Mouse (Mus musculus) hindbrain, embryonic 12.5 days (tissue): ENCODE measurements at regions not wholly inside any gene's neighbourhood (a gene's known extent, or its start where the extent isn't known, plus 50 kb on each side); places are given as distances from the start of the nearest gene placed in this dataset.

Experiments used
- ATAC-seq: fragments of 200-750 bp; cut with Nextera tagmentation; 2 replicates; pipeline ENCODE4 v1.8.0; 2017; ENCODE audit warnings: moderate TSS enrichment; ENCODE audit not compliant: low FRiP score
- H3K27ac ChIP-seq: fragments of 300-500 bp; sonication (generic); 2 replicates; pipeline ENCODE4 v1.5.1; 2016; ENCODE audit warnings: mild to moderate bottlenecking
- H3K27me3 ChIP-seq: fragments of 300-500 bp; sonication (generic); 2 replicates; pipeline ENCODE4 v1.6.1; 2016; ENCODE audit warnings: mild to moderate bottlenecking
- H3K36me3 ChIP-seq: fragments of 300-500 bp; sonication (generic); 2 replicates; pipeline ENCODE4 v1.6.1; 2016; ENCODE audit warnings: mild to moderate bottlenecking
- H3K4me1 ChIP-seq: fragments of 300-500 bp; sonication (generic); 2 replicates; pipeline ENCODE4 v1.6.1; 2016
- H3K4me2 ChIP-seq: fragments of 300-500 bp; sonication (generic); replicated peaks from 2 replicates; pipeline ENCODE4 v1.6.1; 2016; ENCODE audit warnings: mild to moderate bottlenecking
- H3K4me3 ChIP-seq: fragments of 300-500 bp; sonication (generic); 2 replicates; pipeline ENCODE4 v1.5.1; 2016; ENCODE audit warnings: mild to moderate bottlenecking
- H3K9ac ChIP-seq: fragments of 300-500 bp; sonication (generic); 2 replicates; pipeline ENCODE4 v1.6.1; 2016; ENCODE audit warnings: mild to moderate bottlenecking, moderate library complexity
- H3K9me3 ChIP-seq: fragments of 300-500 bp; sonication (generic); replicated peaks from 2 replicates; pipeline ENCODE4 v1.6.1; 2016; ENCODE audit warnings: mild to moderate bottlenecking
- WGBS: fragments of 180-500 bp; shearing (Covaris S2); methylation state at CpG from one replicate; pipeline ENCODE4 v1.1.7; 2016; 5-methylcytosine and 5-hydroxymethylcytosine counted together

- H3K9ac ChIP-seq, result no peak overlapping the region
- peak; percentile 58 for ATAC-seq
- no peaks in the 10 kb centered on the region for H3K36me3 ChIP-seq
- H3K27ac ChIP-seq, result peak overlapping the region; percentile 52
- H3K4me2 ChIP-seq, result no peak overlapping the region
- H3K9me3 ChIP-seq, result no peaks in the 10 kb centered on the region
- no peaks in the 10 kb centered on the region for H3K4me1 ChIP-seq
- H3K27me3 ChIP-seq, result no peaks in the 10 kb centered on the region
- no peak overlapping the region for H3K4me3 ChIP-seq
Observed at GRCm38 (mm10) chr15:70644447-70645202, 3189.7 kb upstream of the Gm6569 start.

DNA sequence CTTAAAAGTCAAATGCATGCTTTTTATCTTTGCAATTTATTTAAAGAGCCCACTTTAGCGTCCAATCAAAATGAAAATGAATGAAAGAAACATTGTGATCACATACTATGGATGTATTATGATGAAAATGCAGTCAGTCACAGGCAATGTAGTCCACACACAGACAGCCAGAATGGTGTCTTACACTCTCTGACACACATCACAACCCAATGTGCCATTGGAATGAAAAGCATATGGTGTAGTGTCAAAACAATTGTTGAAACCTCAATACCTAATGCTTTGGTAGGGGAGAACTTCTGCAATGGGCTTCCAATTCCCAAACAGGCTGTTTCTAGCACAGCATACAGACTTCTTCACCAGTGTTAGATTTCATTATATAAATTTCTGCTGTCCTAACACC, 3158.8 kb upstream of the Gm6569 start:
- Histone ChIP-seq H3K9me3 (no peaks in the 10 kb centered on the region), H3K4me1 (no peaks in the 10 kb centered on the region), H3K4me3 (no peak overlapping the region), H3K27me3 (no peaks in the 10 kb centered on the region), H3K27ac (no peak overlapping the region), H3K9ac (no peak overlapping the region), H3K36me3 (no peaks in the 10 kb centered on the region), H3K4me2 (no peak overlapping the region)
- 88% methylated on average over 1 of the region's 1 CpGs for WGBS
- ATAC-seq, result no peak

- H3K4me1 ChIP-seq, result no peaks in the 10 kb centered on the region
- no peak overlapping the region for H3K4me3 ChIP-seq
- H3K9me3 ChIP-seq, result no peaks in the 10 kb centered on the region
- H3K9ac ChIP-seq, result no peak overlapping the region
- no peaks in the 10 kb centered on the region for H3K27me3 ChIP-seq
- 46% methylated on average over 2 of the region's 2 CpGs for WGBS
- no peak for ATAC-seq
- H3K4me2 ChIP-seq, result no peak overlapping the region
- H3K27ac ChIP-seq, result no peak overlapping the region
- no peaks in the 10 kb centered on the region for H3K36me3 ChIP-seq
Observed at GRCm38 (mm10) chr15:70704547-70704946, 3129.8 kb upstream of the Gm6569 start.

- H3K27me3 ChIP-seq, result no peaks in the 10 kb centered on the region
- H3K4me3 ChIP-seq, result no peak overlapping the region
- H3K9me3 ChIP-seq, result no peaks in the 10 kb centered on the region
- peak; percentile 92 for ATAC-seq
- H3K4me1 ChIP-seq, result peaks cover 3% of the 10 kb centered on the region; the same call in 1 of the 2 replicates
- H3K27ac ChIP-seq, result peak overlapping the region; percentile 55
- no peak overlapping the region for H3K9ac ChIP-seq
- H3K4me2 ChIP-seq, result no peak overlapping the region
- no peaks in the 10 kb centered on the region for H3K36me3 ChIP-seq
Observed at GRCm38 (mm10) chr15:70713736-70714135, 3120.6 kb upstream of the Gm6569 start.

DNA sequence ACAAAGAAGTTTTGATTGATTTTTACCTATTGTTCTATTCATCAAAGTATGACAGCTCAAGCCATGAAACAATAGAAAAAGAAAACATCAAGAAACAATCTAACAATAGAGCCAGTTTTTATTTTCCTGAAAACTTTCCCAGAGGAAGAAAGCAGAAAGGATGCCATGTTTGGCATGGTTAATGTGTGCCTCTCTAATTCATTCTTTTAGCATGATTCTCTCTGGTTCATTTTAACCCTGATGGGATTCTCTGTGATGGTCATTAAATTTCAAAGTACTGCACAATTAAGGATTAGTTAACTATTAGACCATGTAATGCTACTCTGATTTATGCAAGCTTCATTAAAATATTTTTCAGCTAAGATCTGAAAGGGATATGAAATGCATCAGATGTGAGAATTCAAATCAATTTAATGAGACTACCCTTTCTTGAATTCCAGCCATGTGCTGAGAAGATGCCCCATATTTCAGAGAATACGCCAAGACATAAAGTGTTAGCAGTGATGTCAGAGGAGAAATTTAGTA, 3106.9 kb upstream of the Gm6569 start:
- 86% methylated on average over 1 of the region's 1 CpGs for WGBS
- ATAC-seq, result no peak
- no peak overlapping the region for H3K4me3 ChIP-seq

DNA sequence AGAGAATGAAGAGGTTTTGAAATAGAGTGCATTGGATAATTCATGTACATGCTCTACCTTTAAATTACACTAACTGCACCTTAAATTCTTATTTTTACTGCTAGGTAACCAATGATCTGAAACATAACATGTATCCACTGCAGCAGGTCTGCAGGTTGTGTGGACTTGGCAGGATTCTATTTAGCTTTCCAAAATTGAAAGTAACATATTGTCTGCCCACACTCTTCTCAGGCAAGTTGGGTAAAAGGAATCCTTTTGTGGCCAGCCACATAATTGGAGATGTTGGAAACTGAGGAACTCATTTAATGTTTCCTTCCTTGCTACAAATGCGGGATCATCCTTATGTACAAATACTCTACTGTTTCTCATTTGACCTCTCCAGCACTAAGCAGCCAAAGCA, 3106.4 kb upstream of the Gm6569 start:
- WGBS, result 100% methylated on average over 1 of the region's 1 CpGs
- Histone ChIP-seq H3K4me1 (no peaks in the 10 kb centered on the region), H3K4me3 (no peak overlapping the region), H3K9ac (no peak overlapping the region), H3K27ac (no peak overlapping the region), H3K4me2 (no peak overlapping the region), H3K9me3 (no peaks in the 10 kb centered on the region), H3K27me3 (no peaks in the 10 kb centered on the region), H3K36me3 (no peaks in the 10 kb centered on the region)
- ATAC-seq, result no peak

More for the DNA sequence above, 3106.9 kb upstream of the Gm6569 start:
- no peak overlapping the region for H3K9ac ChIP-seq
- H3K27ac ChIP-seq, result no peak overlapping the region
- no peaks in the 10 kb centered on the region for H3K27me3 ChIP-seq
- H3K4me2 ChIP-seq, result no peak overlapping the region
- no peaks in the 10 kb centered on the region for H3K4me1 ChIP-seq
- no peaks in the 10 kb centered on the region for H3K36me3 ChIP-seq
- no peaks in the 10 kb centered on the region for H3K9me3 ChIP-seq

- H3K4me3 ChIP-seq, result no peak overlapping the region
- no peaks in the 10 kb centered on the region for H3K36me3 ChIP-seq
- H3K4me2 ChIP-seq, result no peak overlapping the region
- no peak overlapping the region for H3K27ac ChIP-seq
- no peaks in the 10 kb centered on the region for H3K9me3 ChIP-seq
- H3K9ac ChIP-seq, result no peak overlapping the region
- H3K4me1 ChIP-seq, result no peaks in the 10 kb centered on the region
- H3K27me3 ChIP-seq, result no peaks in the 10 kb centered on the region
- ATAC-seq, result no peak
Observed at GRCm38 (mm10) chr15:70744239-70744638, 3090.1 kb upstream of the Gm6569 start.

DNA sequence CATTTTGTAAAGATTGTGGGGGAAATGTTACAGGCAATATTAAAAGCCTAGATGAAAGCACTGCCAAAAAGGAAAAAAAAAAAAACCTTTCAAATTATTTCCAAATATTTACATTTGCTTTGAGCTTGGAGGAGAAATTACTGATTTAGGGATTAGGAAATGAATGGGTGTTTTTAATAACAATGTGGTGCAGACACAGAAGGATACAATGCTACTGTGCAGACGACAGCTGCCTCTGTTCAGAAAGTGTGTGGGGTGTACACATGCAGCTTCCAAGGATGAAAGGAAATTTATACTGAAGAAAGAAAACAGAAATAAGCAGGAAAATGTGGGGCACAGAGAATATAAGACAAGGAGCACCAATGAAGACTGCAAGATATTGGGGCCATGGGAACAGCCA, 3070.3 kb upstream of the Gm6569 start:
- H3K36me3 ChIP-seq, result no peaks in the 10 kb centered on the region
- no peak for ATAC-seq
- no peak overlapping the region for H3K9ac ChIP-seq
- WGBS, result 21% methylated on average over 1 of the region's 1 CpGs
- H3K4me2 ChIP-seq, result no peak overlapping the region
- H3K4me3 ChIP-seq, result no peak overlapping the region
- no peak overlapping the region for H3K27ac ChIP-seq
- H3K27me3 ChIP-seq, result no peaks in the 10 kb centered on the region
- H3K4me1 ChIP-seq, result no peaks in the 10 kb centered on the region
- H3K9me3 ChIP-seq, result no peaks in the 10 kb centered on the region

DNA sequence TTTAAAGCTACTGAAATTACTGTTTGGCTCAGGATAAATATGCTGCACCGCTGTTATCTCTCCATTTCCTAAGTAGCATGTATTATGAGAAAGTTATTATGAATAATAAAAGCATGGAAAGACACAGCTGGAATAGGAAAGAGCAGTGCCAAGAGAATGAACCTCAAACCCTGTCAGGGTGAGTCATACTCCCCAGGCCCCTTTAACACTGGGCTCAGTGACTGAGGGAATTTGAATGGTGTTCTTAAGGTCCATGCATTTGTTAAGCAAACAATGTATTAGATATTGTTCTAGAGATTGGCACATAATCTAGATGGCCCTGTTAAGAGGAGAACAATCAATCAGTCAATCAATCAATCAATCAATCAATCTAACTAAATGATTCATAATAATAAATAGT, 3069.8 kb upstream of the Gm6569 start:
- ATAC-seq, result no peak

GRCm38 (mm10) chr15:70765471-70765870, 3068.9 kb upstream of the Gm6569 start:
- no peak overlapping the region for H3K4me3 ChIP-seq
- no peaks in the 10 kb centered on the region for H3K36me3 ChIP-seq
- no peaks in the 10 kb centered on the region for H3K4me1 ChIP-seq
- H3K4me2 ChIP-seq, result no peak overlapping the region
- ATAC-seq, result no peak
- no peak overlapping the region for H3K27ac ChIP-seq
- H3K9me3 ChIP-seq, result no peaks in the 10 kb centered on the region
- H3K9ac ChIP-seq, result no peak overlapping the region
- H3K27me3 ChIP-seq, result no peaks in the 10 kb centered on the region

More for the DNA sequence above, 3069.8 kb upstream of the Gm6569 start:
- Histone ChIP-seq H3K9me3 (no peaks in the 10 kb centered on the region), H3K4me3 (no peak overlapping the region), H3K4me2 (no peak overlapping the region), H3K4me1 (no peaks in the 10 kb centered on the region), H3K27me3 (no peaks in the 10 kb centered on the region), H3K9ac (no peak overlapping the region), H3K36me3 (no peaks in the 10 kb centered on the region), H3K27ac (no peak overlapping the region)
- 71% methylated on average over 1 of the region's 1 CpGs for whole genome bisulfite sequencing
